Mouse (Mus musculus) ZHBTc4 (cell line): Measurements from ENCODE around the gene Gm47995.
"Not testable (repeated sequence)": the region's sequence is repeated elsewhere in the genome, so short reads cannot be mapped to it uniquely, and the experiment has no call there.

ENCODE experiments used
- DNase-seq: peaks from one replicate; pipeline ENCODE4 v3.0.0-alpha.2; 2011; ENCODE audit warnings: low read depth, low spot score

The Gm47995 gene

GRCm38 (mm10) chr1:151186879-151187424 lies 11.3 kb upstream of the Gm47995 start:
- not testable (repeated sequence) for DNase-seq

- DNase-seq, result no peak
Observed at GRCm38 (mm10) chr1:151188469-151188868, 9.8 kb upstream of the Gm47995 start.

GRCm38 (mm10) chr1:151192075-151192474 lies 6.2 kb upstream of the Gm47995 start, which contains the start of gene Gm8947:
TSS of gene Gm8947 (plus strand) at chr1:151192376.
- DNase-seq, result not testable (repeated sequence)

- DNase-seq, result not testable (repeated sequence)
Observed at GRCm38 (mm10) chr1:151192739-151193138, 5.5 kb upstream of the Gm47995 start.

GRCm38 (mm10) chr1:151195986-151196385 lies 2.3 kb upstream of the Gm47995 start:
- not testable (repeated sequence) for DNase-seq

- not testable (repeated sequence) for DNase-seq
Observed at GRCm38 (mm10) chr1:151196690-151197089, 1.6 kb upstream of the Gm47995 start.

GRCm38 (mm10) chr1:151200620-151201019 lies 2.4 kb downstream of the Gm47995 start:
- not testable (repeated sequence) for DNase-seq

GRCm38 (mm10) chr1:151202771-151203170 lies 4.5 kb downstream of the Gm47995 start:
- DNase-seq, result not testable (repeated sequence)

- DNase-seq, result not testable (repeated sequence)
Observed at GRCm38 (mm10) chr1:151203818-151204217, 5.6 kb downstream of the Gm47995 start, which contains the start of gene 3110040M04Rik. TSS of gene 3110040M04Rik (plus strand) at chr1:151204121.

- DNase-seq, result not testable (repeated sequence)
Observed at GRCm38 (mm10) chr1:151208493-151208892, 10.2 kb downstream of the Gm47995 start.

- not testable (repeated sequence) for DNase-seq
Observed at GRCm38 (mm10) chr1:151208944-151209343, 10.7 kb downstream of the Gm47995 start.

- not testable (repeated sequence) for DNase-seq
Observed at GRCm38 (mm10) chr1:151209824-151210355, 11.6 kb downstream of the Gm47995 start, which contains the start of gene Gm47996. TSS of gene Gm47996 (plus strand) at chr1:151210131.

- DNase-seq, result not testable (repeated sequence)
Observed at GRCm38 (mm10) chr1:151211666-151212065, 13.4 kb downstream of the Gm47995 start.

GRCm38 (mm10) chr1:151214862-151215261 lies 16.6 kb downstream of the Gm47995 start:
- DNase-seq, result no peak

- no peak for DNase-seq
Observed at GRCm38 (mm10) chr1:151215985-151216384, 17.7 kb downstream of the Gm47995 start.

- no peak for DNase-seq
Observed at GRCm38 (mm10) chr1:151216417-151216816, 18.2 kb downstream of the Gm47995 start.

GRCm38 (mm10) chr1:151219045-151219444 lies 20.8 kb downstream of the Gm47995 start:
- no peak for DNase-seq

GRCm38 (mm10) chr1:151220098-151220497 lies 21.9 kb downstream of the Gm47995 start:
- DNase-seq, result peak; percentile 78

GRCm38 (mm10) chr1:151222561-151223267 lies 24.5 kb downstream of the Gm47995 start:
- no peak for DNase-seq

- DNase-seq, result no peak
Observed at GRCm38 (mm10) chr1:151223377-151223776, 25.1 kb downstream of the Gm47995 start.

- no peak for DNase-seq
Observed at GRCm38 (mm10) chr1:151224536-151224935, 26.3 kb downstream of the Gm47995 start.

- no peak for DNase-seq
Observed at GRCm38 (mm10) chr1:151227506-151227905, 29.3 kb downstream of the Gm47995 start.
